Mouse (Mus musculus): ENCODE data around the gene Rnase4. TPM values are rescaled to one million over a fixed set of nuclear protein-coding genes. Genes with fewer than 3 reads are reported as not detected.

The Rnase4 gene
- polyA plus RNA-seq, 1 experiment from 2014 or later = 48.2 TPM

GRCm38 (mm10) chr14:51152249-51152870 lies 61.5 kb downstream of the Rnase4 start:
- no peak overlapping the region for H3K9ac ChIP-seq (ENCODE audit: low read depth, low read length)
- H3K4me2 ChIP-seq (ENCODE audit: low read length) = no peak overlapping the region
- H3K36me3 ChIP-seq (ENCODE audit: insufficient read depth, low read length) = no peaks in the 10 kb centered on the region
- H3K27ac ChIP-seq = no peak overlapping the region
- 73% methylated on average over 5 of the region's 5 CpGs for WGBS
- ATAC-seq (replicated peaks; ENCODE audit: low FRiP score, low read depth) (no peak), DNase-seq (ENCODE audit: low spot score) (no peak)
- H3K27me3 ChIP-seq (ENCODE audit: insufficient read depth, low read length) = no peaks in the 10 kb centered on the region
- H3K4me3 ChIP-seq (replicated peaks; ENCODE audit: low read depth, low read length) = no peak overlapping the region
- TF ChIP-seq CTCF (IDR thresholded peaks at IDR 0.05; ENCODE audit: low read depth) = no peak
- H3K4me1 ChIP-seq (replicated peaks; ENCODE audit: insufficient read depth, low read length) = no peaks in the 10 kb centered on the region
- H3K9me3 ChIP-seq (replicated peaks; ENCODE audit: low read length) = no peaks in the 10 kb centered on the region

Other genes with a start within 250 kb of the Rnase4 start
- gene Tep1, start 220.5 kb upstream of the Rnase4 start, polyA plus RNA-seq (2015; fragmentation: Nextera tagmentation; extraction: Ambion mirVana) = 8.4 and 10.9 TPM in 2 replicates
- gene Klhl33, start 193.6 kb upstream of the Rnase4 start, polyA plus RNA-seq (2015; fragmentation: Nextera tagmentation; extraction: Ambion mirVana) = 0.24 and 0.37 TPM in 2 replicates
- gene Osgep, start 166.2 kb upstream of the Rnase4 start, polyA plus RNA-seq (2015; fragmentation: Nextera tagmentation; extraction: Ambion mirVana) = 122 and 138 TPM in 2 replicates
- 211 and 212 TPM in 2 replicates for gene Apex1, start 166.1 kb upstream of the Rnase4 start, polyA plus RNA-seq (2015; fragmentation: Nextera tagmentation; extraction: Ambion mirVana)
- gene Pip4p1, start 160.2 kb upstream of the Rnase4 start, polyA plus RNA-seq (2015; fragmentation: Nextera tagmentation; extraction: Ambion mirVana) = 49.5 and 52.6 TPM in 2 replicates
- 78.5 and 81.0 TPM in 2 replicates for gene Pnp, start 160.0 kb upstream of the Rnase4 start, polyA plus RNA-seq (2015; fragmentation: Nextera tagmentation; extraction: Ambion mirVana)
- gene Gm49342, start 146.6 kb upstream of the Rnase4 start, polyA plus RNA-seq (2015; fragmentation: Nextera tagmentation; extraction: Ambion mirVana) = not detected in 2 replicates
- gene Pnp2, start 135.1 kb upstream of the Rnase4 start, polyA plus RNA-seq (2015; fragmentation: Nextera tagmentation; extraction: Ambion mirVana) = 0.79 and 1.1 TPM in 2 replicates
- 0.08 and 0.11 TPM in 2 replicates for gene Rnase10, start 83.3 kb upstream of the Rnase4 start, polyA plus RNA-seq (2015; fragmentation: Nextera tagmentation; extraction: Ambion mirVana)
- 0.11 TPM in 1 of 2 replicates, not detected in the other for gene Rnase9, start 49.2 kb upstream of the Rnase4 start, polyA plus RNA-seq (2015; fragmentation: Nextera tagmentation; extraction: Ambion mirVana)
- 0.27 TPM in 1 of 2 replicates, not detected in the other for gene Rnase11, start 40.9 kb upstream of the Rnase4 start, polyA plus RNA-seq (2015; fragmentation: Nextera tagmentation; extraction: Ambion mirVana)
- 10.3 and 11.1 TPM in 2 replicates for gene Rnase12, start 33.4 kb upstream of the Rnase4 start, polyA plus RNA-seq (2015; fragmentation: Nextera tagmentation; extraction: Ambion mirVana)
- not detected in 2 replicates for gene Olfr750, start 16.6 kb upstream of the Rnase4 start, polyA plus RNA-seq (2015; fragmentation: Nextera tagmentation; extraction: Ambion mirVana)
- 6.7 and 7.5 TPM in 2 replicates for gene Ang, start 73 bp downstream of the Rnase4 start, polyA plus RNA-seq (2015; fragmentation: Nextera tagmentation; extraction: Ambion mirVana)
- gene Eddm3b, start 23.3 kb downstream of the Rnase4 start, polyA plus RNA-seq (2015; fragmentation: Nextera tagmentation; extraction: Ambion mirVana) = 2.0 and 2.8 TPM in 2 replicates
- 0.83 and 1.4 TPM in 2 replicates for gene Rnase6, start 32.8 kb downstream of the Rnase4 start, polyA plus RNA-seq (2015; fragmentation: Nextera tagmentation; extraction: Ambion mirVana)
- gene Rnase1, start 55.7 kb downstream of the Rnase4 start, polyA plus RNA-seq (2015; fragmentation: Nextera tagmentation; extraction: Ambion mirVana) = 0.51 and 1.0 TPM in 2 replicates
- not detected in 2 replicates for gene Rnase2b, start 71.2 kb downstream of the Rnase4 start, polyA plus RNA-seq (2015; fragmentation: Nextera tagmentation; extraction: Ambion mirVana)
- gene Ang2, start 108.1 kb downstream of the Rnase4 start, polyA plus RNA-seq (2015; fragmentation: Nextera tagmentation; extraction: Ambion mirVana) = not detected in 2 replicates
- gene Ear14, start 112.3 kb downstream of the Rnase4 start, polyA plus RNA-seq (2015; fragmentation: Nextera tagmentation; extraction: Ambion mirVana) = not detected in 2 replicates
- gene Rnase2a, start 165.0 kb downstream of the Rnase4 start, polyA plus RNA-seq (2015; fragmentation: Nextera tagmentation; extraction: Ambion mirVana) = not detected in 2 replicates

Data from kidney, postnatal 0 days (tissue).